Mouse (Mus musculus): ENCODE data around the gene Arl2. TPM values are rescaled to one million over a fixed set of nuclear protein-coding genes. Genes with fewer than 3 reads are reported as not detected.
"Not testable (repeated sequence)": the region's sequence is repeated elsewhere in the genome, so short reads cannot be mapped to it uniquely, and the experiment has no call there.

Arl2 gene
- polyA plus RNA-seq, 1 experiment = not detected

- Histone ChIP-seq H3K4me3 (ENCODE audit: insufficient read depth, low read depth, low read length) (no peak overlapping the region), H3K27ac (ENCODE audit: insufficient read depth, low read depth, low read length) (no peak overlapping the region), H3K4me1 (ENCODE audit: control insufficient read depth, insufficient read depth, low read length) (no peaks in the 10 kb centered on the region)
- WGBS = 80% methylated on average over 7 of the region's 7 CpGs
- TF ChIP-seq CTCF (IDR thresholded peaks at IDR 0.05; ENCODE audit: insufficient read depth, low read depth, low read length) (no peak), POLR2A (IDR thresholded peaks at IDR 0.05; ENCODE audit: insufficient read depth, low read depth, low read length) (no peak)
Measured at GRCm38 (mm10) chr19:6132171-6132827, 9.0 kb downstream of the Arl2 start.

GRCm38 (mm10) chr19:6130414-6131128 is 10.8 kb downstream of the Arl2 start:
- H3K27ac ChIP-seq (ENCODE audit: insufficient read depth, low read depth, low read length); H3K4me3 ChIP-seq (ENCODE audit: insufficient read depth, low read depth, low read length); H3K4me1 ChIP-seq (ENCODE audit: control insufficient read depth, insufficient read depth, low read length): not testable (repeated sequence)
- 79% methylated on average over 7 of the region's 7 CpGs for WGBS

GRCm38 (mm10) chr19:6127760-6128341 is 13.5 kb downstream of the Arl2 start, which contains the start of gene Snx15:
TSS of gene Snx15 (minus strand) at chr19:6128304.
- no peaks in the 10 kb centered on the region for H3K4me1 ChIP-seq (ENCODE audit: control insufficient read depth, insufficient read depth, low read length)
- peak within 1 kb of the TSS; percentile 82 for H3K4me3 ChIP-seq (ENCODE audit: insufficient read depth, low read depth, low read length)
- peak within 1 kb of the TSS; percentile 95 for H3K27ac ChIP-seq (ENCODE audit: insufficient read depth, low read depth, low read length)
- TF ChIP-seq CTCF (IDR thresholded peaks at IDR 0.05; ENCODE audit: insufficient read depth, low read depth, low read length) (no peak), POLR2A (IDR thresholded peaks at IDR 0.05; ENCODE audit: insufficient read depth, low read depth, low read length) (peak; percentile 49; the same call in 1 of the 2 replicates)
- under 1% methylated on average over 32 of the region's 32 CpGs for WGBS

- Histone ChIP-seq H3K4me3 (ENCODE audit: insufficient read depth, low read depth, low read length) (peak overlapping the region; percentile 82), H3K27ac (ENCODE audit: insufficient read depth, low read depth, low read length) (0 out of 2 replicates have a peak overlapping the region, but pooled peaks have one; percentile 95), H3K4me1 (ENCODE audit: control insufficient read depth, insufficient read depth, low read length) (no peaks in the 10 kb centered on the region)
- 69% methylated on average over 10 of the region's 10 CpGs for WGBS
- no peak for TF ChIP-seq CTCF (IDR thresholded peaks at IDR 0.05; ENCODE audit: insufficient read depth, low read depth, low read length)
- TF ChIP-seq POLR2A (IDR thresholded peaks at IDR 0.05; ENCODE audit: insufficient read depth, low read depth, low read length) = no peak
Measured at GRCm38 (mm10) chr19:6126789-6127580, 14.4 kb downstream of the Arl2 start.

GRCm38 (mm10) chr19:6126289-6126688 is 15.1 kb downstream of the Arl2 start:
- Histone ChIP-seq H3K27ac (ENCODE audit: insufficient read depth, low read depth, low read length) (no peak overlapping the region), H3K4me1 (ENCODE audit: control insufficient read depth, insufficient read depth, low read length) (no peaks in the 10 kb centered on the region), H3K4me3 (ENCODE audit: insufficient read depth, low read depth, low read length) (no peak overlapping the region)
- TF ChIP-seq POLR2A (IDR thresholded peaks at IDR 0.05; ENCODE audit: insufficient read depth, low read depth, low read length) (no peak), CTCF (IDR thresholded peaks at IDR 0.05; ENCODE audit: insufficient read depth, low read depth, low read length) (no peak)
- WGBS = 24% methylated on average over 4 of the region's 4 CpGs

- WGBS = 67% methylated on average over 2 of the region's 2 CpGs
- H3K4me1 ChIP-seq (ENCODE audit: control insufficient read depth, insufficient read depth, low read length) = no peaks in the 10 kb centered on the region
- no peak for TF ChIP-seq CTCF (IDR thresholded peaks at IDR 0.05; ENCODE audit: insufficient read depth, low read depth, low read length)
- TF ChIP-seq POLR2A (IDR thresholded peaks at IDR 0.05; ENCODE audit: insufficient read depth, low read depth, low read length) = no peak
- no peak overlapping the region for H3K27ac ChIP-seq (ENCODE audit: insufficient read depth, low read depth, low read length)
- no peak overlapping the region for H3K4me3 ChIP-seq (ENCODE audit: insufficient read depth, low read depth, low read length)
Measured at GRCm38 (mm10) chr19:6124898-6125297, 16.4 kb downstream of the Arl2 start.

- H3K27ac ChIP-seq (ENCODE audit: insufficient read depth, low read depth, low read length) = no peak overlapping the region
- H3K4me3 ChIP-seq (ENCODE audit: insufficient read depth, low read depth, low read length) = no peak overlapping the region
- 0 out of 2 replicates have a peak, but pooled peaks cover 2% of the 10 kb centered on the region for H3K4me1 ChIP-seq (ENCODE audit: control insufficient read depth, insufficient read depth, low read length)
- TF ChIP-seq POLR2A (IDR thresholded peaks at IDR 0.05; ENCODE audit: insufficient read depth, low read depth, low read length) (no peak), CTCF (IDR thresholded peaks at IDR 0.05; ENCODE audit: insufficient read depth, low read depth, low read length) (no peak)
- 64% methylated on average over 8 of the region's 8 CpGs for WGBS
Measured at GRCm38 (mm10) chr19:6123330-6123729, 18.0 kb downstream of the Arl2 start.

GRCm38 (mm10) chr19:6121761-6122160 is 19.6 kb downstream of the Arl2 start:
- Histone ChIP-seq H3K27ac (ENCODE audit: insufficient read depth, low read depth, low read length) (no peak overlapping the region), H3K4me1 (ENCODE audit: control insufficient read depth, insufficient read depth, low read length) (0 out of 2 replicates have a peak, but pooled peaks cover 5% of the 10 kb centered on the region), H3K4me3 (ENCODE audit: insufficient read depth, low read depth, low read length) (no peak overlapping the region)
- no peak for TF ChIP-seq CTCF (IDR thresholded peaks at IDR 0.05; ENCODE audit: insufficient read depth, low read depth, low read length)
- no peak for TF ChIP-seq POLR2A (IDR thresholded peaks at IDR 0.05; ENCODE audit: insufficient read depth, low read depth, low read length)
- WGBS = 57% methylated on average over 19 of the region's 19 CpGs

Measured in olfactory bulb, adult 2 months (tissue).